Mouse (Mus musculus): Measurements from ENCODE around the gene Wfdc13. TPM values are rescaled to one million over a fixed set of nuclear protein-coding genes. Genes with fewer than 3 reads are reported as not detected.
A peak's percentile ranks its signal among the peaks of the same experiment; 100 is the strongest.

The Wfdc13 gene
- polyA plus RNA-seq, 1 experiment from 2014 or later = 0.21 TPM

- Histone ChIP-seq H3K9me3 (ENCODE audit: control insufficient read depth, low read length) (no peaks in the 10 kb centered on the region), H3K4me1 (ENCODE audit: control insufficient read depth, insufficient read depth, low read length) (peaks cover 26% of the 10 kb centered on the region), H3K36me3 (ENCODE audit: control insufficient read depth, insufficient read depth, low read length) (no peaks in the 10 kb centered on the region), H3K9ac (ENCODE audit: low read depth, low read length) (no peak overlapping the region), H3K4me2 (ENCODE audit: low read depth, low read length) (no peak overlapping the region), H3K27ac (ENCODE audit: low read length) (peak overlapping the region; percentile 51), H3K4me3 (ENCODE audit: low read length) (no peak overlapping the region), H3K27me3 (replicated peaks; ENCODE audit: control insufficient read depth, insufficient read depth, low read length) (no peaks in the 10 kb centered on the region)
- 67% methylated on average over 5 of the region's 5 CpGs for WGBS
- ATAC-seq = 0 out of 2 replicates have a peak, but pooled peaks have one; percentile 18
Measured at GRCm38 (mm10) chr2:164734839-164735238, 49.9 kb downstream of the Wfdc13 start.

DNA sequence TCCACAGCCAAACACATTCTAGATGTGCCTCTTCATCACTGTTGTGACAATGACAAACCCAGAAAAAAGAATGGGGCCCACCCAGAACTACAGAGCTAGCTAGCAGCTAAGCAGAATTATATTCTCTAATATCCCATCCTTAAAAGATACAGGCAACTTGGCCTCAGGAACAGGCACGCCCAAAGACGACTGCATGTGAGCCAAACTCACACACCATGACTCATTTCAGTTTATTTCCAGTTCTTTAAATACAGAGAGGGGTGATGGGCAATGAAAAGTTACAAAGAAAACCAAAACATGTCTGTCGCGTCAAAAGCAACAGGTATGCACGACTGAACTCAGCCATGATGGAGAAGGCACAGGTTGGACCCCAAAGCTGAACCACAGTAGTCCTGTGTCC lies 50.5 kb downstream of the Wfdc13 start:
- peaks cover 26% of the 10 kb centered on the region for H3K4me1 ChIP-seq (ENCODE audit: control insufficient read depth, insufficient read depth, low read length)
- H3K27ac ChIP-seq (ENCODE audit: low read length) = peak overlapping the region; percentile 23; the same call in 1 of the 2 replicates
- no peaks in the 10 kb centered on the region for H3K36me3 ChIP-seq (ENCODE audit: control insufficient read depth, insufficient read depth, low read length)
- no peak overlapping the region for H3K4me2 ChIP-seq (ENCODE audit: low read depth, low read length)
- no peaks in the 10 kb centered on the region for H3K27me3 ChIP-seq (replicated peaks; ENCODE audit: control insufficient read depth, insufficient read depth, low read length)
- H3K9me3 ChIP-seq (ENCODE audit: control insufficient read depth, low read length) = no peaks in the 10 kb centered on the region
- ATAC-seq = no peak
- H3K4me3 ChIP-seq (ENCODE audit: low read length) = no peak overlapping the region
- WGBS = 79% methylated on average over 5 of the region's 5 CpGs
- H3K9ac ChIP-seq (ENCODE audit: low read depth, low read length) = no peak overlapping the region

Other genes starting within 250 kb of the Wfdc13 start
- 130 and 138 TPM in 2 replicates for gene Sdc4, start 241.2 kb upstream of the Wfdc13 start, polyA plus RNA-seq (2015; fragmentation: Nextera tagmentation; extraction: Ambion mirVana)
- 54.0 and 56.4 TPM in 2 replicates for gene Sys1, start 228.1 kb upstream of the Wfdc13 start, polyA plus RNA-seq (2015; fragmentation: Nextera tagmentation; extraction: Ambion mirVana)
- 9.8 and 11.9 TPM in 2 replicates for gene Gm20458, start 224.1 kb upstream of the Wfdc13 start, polyA plus RNA-seq (2015; fragmentation: Nextera tagmentation; extraction: Ambion mirVana)
- gene Trp53tg5, start 211.4 kb upstream of the Wfdc13 start, polyA plus RNA-seq (2015; fragmentation: Nextera tagmentation; extraction: Ambion mirVana) = not detected in 2 replicates
- gene Dbndd2, start 199.0 kb upstream of the Wfdc13 start, polyA plus RNA-seq (2015; fragmentation: Nextera tagmentation; extraction: Ambion mirVana) = 16.0 and 16.4 TPM in 2 replicates
- gene Pigt, start 187.6 kb upstream of the Wfdc13 start, polyA plus RNA-seq (2015; fragmentation: Nextera tagmentation; extraction: Ambion mirVana) = 59.1 and 61.4 TPM in 2 replicates
- gene Wfdc2, start 122.7 kb upstream of the Wfdc13 start, polyA plus RNA-seq (2015; fragmentation: Nextera tagmentation; extraction: Ambion mirVana) = 36.8 and 42.4 TPM in 2 replicates
- gene Spint3, start 111.6 kb upstream of the Wfdc13 start, polyA plus RNA-seq (2015; fragmentation: Nextera tagmentation; extraction: Ambion mirVana) = not detected in 2 replicates
- gene Wfdc6a, start 99.7 kb upstream of the Wfdc13 start, polyA plus RNA-seq (2015; fragmentation: Nextera tagmentation; extraction: Ambion mirVana) = 0.59 and 1.4 TPM in 2 replicates
- not detected in 2 replicates for gene Eppin, start 91.5 kb upstream of the Wfdc13 start, polyA plus RNA-seq (2015; fragmentation: Nextera tagmentation; extraction: Ambion mirVana)
- not detected in 2 replicates for gene Wfdc6b, start 71.6 kb upstream of the Wfdc13 start, polyA plus RNA-seq (2015; fragmentation: Nextera tagmentation; extraction: Ambion mirVana)
- gene Wfdc8, start 71.5 kb upstream of the Wfdc13 start, polyA plus RNA-seq (2015; fragmentation: Nextera tagmentation; extraction: Ambion mirVana) = not detected in 2 replicates
- gene Wfdc16, start 46.3 kb upstream of the Wfdc13 start, polyA plus RNA-seq (2015; fragmentation: Nextera tagmentation; extraction: Ambion mirVana) = not detected in 2 replicates
- gene Wfdc10, start 29.1 kb upstream of the Wfdc13 start, polyA plus RNA-seq (2015; fragmentation: Nextera tagmentation; extraction: Ambion mirVana) = 0.34 TPM in 1 of 2 replicates, not detected in the other
- gene Wfdc9, start 28.5 kb upstream of the Wfdc13 start, polyA plus RNA-seq (2015; fragmentation: Nextera tagmentation; extraction: Ambion mirVana) = not detected in 2 replicates
- not detected in 2 replicates for gene Wfdc11, start 11.0 kb upstream of the Wfdc13 start, polyA plus RNA-seq (2015; fragmentation: Nextera tagmentation; extraction: Ambion mirVana)
- gene Spint4, start 13.4 kb downstream of the Wfdc13 start, polyA plus RNA-seq (2015; fragmentation: Nextera tagmentation; extraction: Ambion mirVana) = not detected in 2 replicates
- gene Spint5, start 30.2 kb downstream of the Wfdc13 start, polyA plus RNA-seq (2015; fragmentation: Nextera tagmentation; extraction: Ambion mirVana) = not detected in 2 replicates
- gene Wfdc3, start 60.8 kb downstream of the Wfdc13 start, polyA plus RNA-seq (2015; fragmentation: Nextera tagmentation; extraction: Ambion mirVana) = 1.3 and 1.8 TPM in 2 replicates
- gene Dnttip1, start 60.9 kb downstream of the Wfdc13 start, polyA plus RNA-seq (2015; fragmentation: Nextera tagmentation; extraction: Ambion mirVana) = 55.9 and 56.9 TPM in 2 replicates
- gene Ube2c, start 84.8 kb downstream of the Wfdc13 start, polyA plus RNA-seq (2015; fragmentation: Nextera tagmentation; extraction: Ambion mirVana) = 360 and 426 TPM in 2 replicates
- gene Tnnc2, start 94.9 kb downstream of the Wfdc13 start, polyA plus RNA-seq (2015; fragmentation: Nextera tagmentation; extraction: Ambion mirVana) = 3.2 and 3.9 TPM in 2 replicates
- gene Snx21, start 100.7 kb downstream of the Wfdc13 start, polyA plus RNA-seq (2015; fragmentation: Nextera tagmentation; extraction: Ambion mirVana) = 18.3 and 19.6 TPM in 2 replicates
- 37.5 and 39.5 TPM in 2 replicates for gene Acot8, start 119.8 kb downstream of the Wfdc13 start, polyA plus RNA-seq (2015; fragmentation: Nextera tagmentation; extraction: Ambion mirVana)
- gene Zswim3, start 120.0 kb downstream of the Wfdc13 start, polyA plus RNA-seq (2015; fragmentation: Nextera tagmentation; extraction: Ambion mirVana) = 9.3 and 10.3 TPM in 2 replicates
- 11.7 and 13.4 TPM in 2 replicates for gene Zswim1, start 137.6 kb downstream of the Wfdc13 start, polyA plus RNA-seq (2015; fragmentation: Nextera tagmentation; extraction: Ambion mirVana)
- not detected in 2 replicates for gene Spata25, start 143.4 kb downstream of the Wfdc13 start, polyA plus RNA-seq (2015; fragmentation: Nextera tagmentation; extraction: Ambion mirVana)
- 418 and 551 TPM in 2 replicates for gene Ctsa, start 147.8 kb downstream of the Wfdc13 start, polyA plus RNA-seq (2015; fragmentation: Nextera tagmentation; extraction: Ambion mirVana)
- gene Neurl2, start 148.3 kb downstream of the Wfdc13 start, polyA plus RNA-seq (2015; fragmentation: Nextera tagmentation; extraction: Ambion mirVana) = 6.1 and 7.5 TPM in 2 replicates
- 31.4 and 31.5 TPM in 2 replicates for gene Pltp, start 172.6 kb downstream of the Wfdc13 start, polyA plus RNA-seq (2015; fragmentation: Nextera tagmentation; extraction: Ambion mirVana)
- gene Pcif1, start 194.2 kb downstream of the Wfdc13 start, polyA plus RNA-seq (2015; fragmentation: Nextera tagmentation; extraction: Ambion mirVana) = 57.9 and 64.0 TPM in 2 replicates
- gene Zfp335, start 226.7 kb downstream of the Wfdc13 start, polyA plus RNA-seq (2015; fragmentation: Nextera tagmentation; extraction: Ambion mirVana) = 9.6 and 10.5 TPM in 2 replicates

All from intestine, embryonic 16.5 days (tissue).